Mouse (Mus musculus) leukemia stem cell, adult 10-12 weeks (primary cell): ENCODE data around the gene Tph1. TPM values are rescaled to one million over a fixed set of nuclear protein-coding genes. Genes with fewer than 3 reads are reported as not detected.

Experiments
- polyA plus RNA-seq: library from polyadenylated mRNA; stranded (reverse); fragments of >175 nt; gene quantifications from 2 replicates; pipeline ENCODE4 v1.2.3, GENCODE M21; 2012; ENCODE audit warnings: low replicate concordance

Tph1 gene
- not detected in 2 replicates for polyA plus RNA-seq

DNA sequence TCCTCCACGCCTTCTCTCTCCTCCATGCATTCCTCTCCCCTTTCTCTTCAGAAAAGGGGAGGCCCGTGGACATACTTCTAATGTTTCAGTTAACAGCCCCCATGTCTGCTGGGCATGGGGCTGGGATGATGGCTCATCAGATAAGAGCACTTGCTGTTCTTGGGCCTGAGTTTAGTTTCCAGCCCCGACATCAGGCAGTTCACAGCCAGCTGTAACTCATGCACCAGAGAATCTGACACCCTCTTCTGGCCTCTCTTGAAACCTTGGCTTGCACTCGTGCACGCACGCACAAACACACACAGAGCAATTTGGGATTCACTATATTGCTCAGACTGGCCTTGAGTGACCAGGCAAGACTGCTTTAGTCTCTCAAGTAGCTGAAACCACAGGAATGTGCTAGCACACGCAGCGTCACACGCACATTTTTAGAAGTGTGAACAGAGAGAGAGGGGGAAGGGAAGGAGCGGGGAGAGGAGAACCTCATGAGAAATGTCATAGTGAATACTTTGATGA lies at the start of gene Tph1:
Gene Tph1, minus strand, starts transcription at position 378 of the 513 bp plus-strand sequence.

DNA sequence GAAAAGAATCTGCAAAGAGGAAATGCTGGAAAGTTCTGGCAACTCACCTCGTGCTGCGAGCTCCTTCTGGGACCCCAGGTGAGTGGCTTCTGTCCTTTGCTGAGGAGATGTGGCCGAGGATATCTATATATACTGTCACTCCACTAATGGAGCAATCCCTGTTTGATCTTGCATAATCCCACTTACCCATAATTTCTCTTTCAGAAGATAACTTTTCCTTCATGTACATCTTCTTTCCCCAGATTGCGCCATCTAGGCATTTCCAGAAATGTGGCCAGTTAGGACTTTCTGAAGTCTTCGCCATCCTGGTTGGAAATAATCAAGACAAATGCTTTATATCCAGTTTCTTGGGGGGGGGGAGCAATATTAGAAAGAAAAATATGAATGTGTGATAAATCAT lies 43.3 kb upstream of the Tph1 start, which contains the start of gene Saa3:
Gene Saa3, minus strand, starts transcription at position 101 of the 400 bp plus-strand sequence.

DNA sequence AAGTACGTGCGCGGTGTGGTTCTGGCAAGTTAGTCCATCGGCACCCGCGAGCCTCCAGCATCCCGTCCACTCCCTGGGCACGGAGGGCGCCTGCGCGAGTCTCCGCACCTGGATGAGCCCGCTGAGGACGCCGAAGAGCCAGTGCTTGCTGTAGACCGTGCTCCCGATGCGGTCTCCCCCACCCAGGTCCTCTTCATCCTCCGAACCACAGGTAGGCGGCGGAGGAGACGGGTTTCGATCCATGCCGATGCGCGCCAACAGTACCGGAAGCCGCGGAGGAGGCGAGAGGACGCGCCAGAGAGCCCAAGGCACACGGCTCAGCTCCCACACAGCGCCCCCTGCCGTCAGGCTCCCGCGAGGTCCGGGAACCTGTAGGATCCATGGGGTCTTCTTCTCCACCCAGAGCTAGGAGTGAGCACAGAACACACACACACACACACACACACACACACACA lies 38.1 kb upstream of the Tph1 start, which contains the start of gene Saal1:
Gene Saal1, minus strand, starts transcription at position 291 of the 455 bp plus-strand sequence.

DNA sequence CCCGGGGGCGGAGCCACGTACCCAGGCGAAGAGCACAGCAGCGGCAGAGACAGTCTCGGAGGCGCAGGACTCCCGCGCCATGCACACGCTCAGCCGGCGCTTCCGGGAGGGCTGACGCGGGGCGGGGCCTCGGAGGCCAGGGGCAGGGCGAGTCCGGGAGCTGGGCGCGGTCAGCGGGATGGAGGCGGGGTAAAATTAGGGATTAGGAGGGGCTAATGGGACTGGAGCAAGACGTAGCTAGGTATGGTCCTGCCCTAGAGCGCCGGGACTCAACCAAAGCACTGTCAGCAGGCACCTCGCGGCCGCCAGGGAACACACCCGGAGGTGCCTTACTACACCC lies 32.7 kb downstream of the Tph1 start, which contains the start of gene Sergef:
Gene Sergef, minus strand, starts transcription at position 116 of the 340 bp plus-strand sequence.

Other genes starting within 250 kb of the Tph1 start
- gene Sergef, start 32.7 kb downstream of the Tph1 start, polyA plus RNA-seq = 0.42 and 1.4 TPM in 2 replicates
- 1.8 and 1.9 TPM in 2 replicates for gene Saal1, start 38.1 kb upstream of the Tph1 start, polyA plus RNA-seq
- gene Saa3, start 43.2 kb upstream of the Tph1 start, polyA plus RNA-seq = 0.73 and 3.0 TPM in 2 replicates
- gene Saa4, start 60.1 kb upstream of the Tph1 start, polyA plus RNA-seq = not detected in 2 replicates
- not detected in 2 replicates for gene Saa1, start 70.4 kb upstream of the Tph1 start, polyA plus RNA-seq
- not detected in 2 replicates for gene Saa2, start 79.3 kb upstream of the Tph1 start, polyA plus RNA-seq
- 2.7 and 3.8 TPM in 2 replicates for gene Hps5, start 123.5 kb upstream of the Tph1 start, polyA plus RNA-seq
- gene Gtf2h1, start 123.6 kb upstream of the Tph1 start, polyA plus RNA-seq = 68.6 and 85.3 TPM in 2 replicates
- 247 and 414 TPM in 2 replicates for gene Ldha, start 168.9 kb upstream of the Tph1 start, polyA plus RNA-seq
- gene Ldhc, start 188.7 kb upstream of the Tph1 start, polyA plus RNA-seq = not detected in 2 replicates
- gene Tsg101, start 247.4 kb upstream of the Tph1 start, polyA plus RNA-seq = 24.5 and 36.4 TPM in 2 replicates